Mouse (Mus musculus) olfactory bulb, adult 2 months (tissue): ENCODE data around the gene Gtpbp2.

Source experiments
- CTCF ChIP-seq: fragments of 200-500 bp; IDR thresholded peaks from 2 replicates; pipeline ENCODE4 v1.5.1; 2012; ENCODE audit warnings: low read depth, mild to moderate bottlenecking, low read length, moderate library complexity; ENCODE audit not compliant: insufficient read depth
- POLR2A ChIP-seq: fragments of 200-500 bp; IDR thresholded peaks from 2 replicates; pipeline ENCODE4 v1.6.1; 2012; ENCODE audit warnings: mild to moderate bottlenecking, low read depth, low read length, moderate library complexity; ENCODE audit not compliant: insufficient read depth

- no peak for TF ChIP-seq POLR2A
- TF ChIP-seq CTCF = no peak
Observed at GRCm38 (mm10) chr17:46132862-46133261, 28.0 kb upstream of the Gtpbp2 start.
